Mouse (Mus musculus) spleen, adult 2 months (tissue): ENCODE measurements around the gene Cped1. TPM values are rescaled to one million over a fixed set of nuclear protein-coding genes. Genes with fewer than 3 reads are reported as not detected.

ENCODE experiments used
- DNase-seq, 2 experiments: peaks; one replicate each; pipeline versions ENCODE4 v3.0.0 to v3.0.0-alpha.2; 2012 to 2021; ENCODE audit warnings: low spot score in 2 of 2, low read depth in 1 of 2
- H3K27ac ChIP-seq: fragments of 200-500 bp; 2 replicates; pipeline ENCODE4 v1.5.1; 2012; ENCODE audit warnings: low read length, inconsistent platforms; ENCODE audit not compliant: insufficient read depth
- H3K27me3 ChIP-seq: fragments of 200-500 bp; 2 replicates; pipeline ENCODE4 v1.6.1; 2012; ENCODE audit warnings: mild to moderate bottlenecking, moderate library complexity, low read length, inconsistent platforms; ENCODE audit not compliant: control insufficient read depth, insufficient read depth
- H3K36me3 ChIP-seq: fragments of 200-500 bp; 2 replicates; pipeline ENCODE4 v1.6.1; 2012; ENCODE audit warnings: mild to moderate bottlenecking, low read length, inconsistent platforms; ENCODE audit not compliant: control insufficient read depth, insufficient read depth
- H3K4me1 ChIP-seq: fragments of 200-500 bp; 2 replicates; pipeline ENCODE4 v1.6.1; 2011; ENCODE audit warnings: inconsistent platforms; ENCODE audit not compliant: control insufficient read depth, insufficient read depth, insufficient read length
- H3K4me3 ChIP-seq: fragments of 200-500 bp; 2 replicates; pipeline ENCODE4 v1.5.1; 2011; ENCODE audit warnings: mild to moderate bottlenecking, inconsistent platforms; ENCODE audit not compliant: insufficient read depth, insufficient read length; ENCODE audit errors: extremely low read depth
- CTCF ChIP-seq: fragments of 200-500 bp; IDR thresholded peaks from 2 replicates; pipeline ENCODE4 v1.5.1; 2011; ENCODE audit warnings: mild to moderate bottlenecking, inconsistent platforms; ENCODE audit not compliant: insufficient read depth, insufficient read length, insufficient replicate concordance; ENCODE audit errors: extremely low read depth
- POLR2A ChIP-seq: fragments of 200-500 bp; IDR thresholded peaks from 2 replicates; pipeline ENCODE4 v1.6.1; 2011; ENCODE audit warnings: low read depth, low read length, inconsistent platforms
- WGBS: fragments of 180-500 bp; shearing (Covaris S2); methylation state at CpG from one replicate; pipeline ENCODE4 v1.1.7; 2018; 5-methylcytosine and 5-hydroxymethylcytosine counted together
- polyA plus RNA-seq: library from polyadenylated mRNA; depleted of rRNA; stranded (reverse); fragments of >200 nt; gene quantifications from 2 replicates; pipeline ENCODE4 v1.2.3, GENCODE M21; 2012

The Cped1 gene
- polyA plus RNA-seq, 1 experiment = 2.7 TPM

DNA sequence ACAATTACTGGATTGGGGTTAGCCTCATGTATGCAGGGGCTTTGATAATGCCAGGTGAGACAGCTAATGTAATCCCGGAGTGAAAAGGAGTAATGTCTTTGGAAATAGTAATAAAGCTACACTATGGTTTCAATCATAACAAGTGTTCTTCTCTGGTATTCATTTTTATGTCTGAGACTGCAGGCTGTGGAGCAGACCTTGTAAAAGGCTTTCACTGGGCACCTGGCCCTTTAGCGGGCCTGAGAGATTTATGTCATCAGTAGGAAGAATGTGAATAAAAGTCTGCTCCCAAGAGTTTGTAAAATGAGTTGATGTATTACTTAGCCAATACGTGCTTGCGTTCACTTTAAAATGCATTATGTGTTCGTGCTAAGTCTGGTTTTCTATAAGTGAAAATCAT, 108.1 kb downstream of the Cped1 start:
- Histone ChIP-seq H3K4me1 (no peaks in the 10 kb centered on the region), H3K27ac (no peak overlapping the region), H3K4me3 (no peak overlapping the region), H3K27me3 (no peaks in the 10 kb centered on the region), H3K36me3 (no peaks in the 10 kb centered on the region)
- DNase-seq = no peak
- TF ChIP-seq CTCF = no peak
- 89% methylated on average over 5 of the region's 5 CpGs for WGBS

DNA sequence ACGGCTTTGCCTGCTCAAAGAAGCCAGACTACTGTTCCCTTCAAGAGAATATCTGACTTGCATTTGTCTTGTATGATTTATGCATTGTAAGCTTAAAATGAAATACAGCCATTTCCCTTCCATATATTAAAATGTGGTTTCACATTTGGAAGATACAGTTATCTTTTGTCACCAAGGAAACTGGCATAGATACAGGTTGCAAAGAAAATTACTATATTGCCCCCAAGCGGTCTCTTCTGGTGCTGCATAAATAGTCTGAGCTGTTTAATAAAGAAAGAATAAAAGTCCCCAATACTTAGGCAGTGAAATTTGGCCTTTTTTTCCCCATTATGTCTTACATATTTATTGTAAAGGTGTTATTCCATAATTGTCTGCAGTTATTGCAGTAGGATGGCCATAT, 112.0 kb downstream of the Cped1 start:
- H3K27me3 ChIP-seq = no peaks in the 10 kb centered on the region
- H3K4me1 ChIP-seq = no peaks in the 10 kb centered on the region
- H3K36me3 ChIP-seq = no peaks in the 10 kb centered on the region
- WGBS = 49% methylated on average over 2 of the region's 2 CpGs
- H3K27ac ChIP-seq = no peak overlapping the region
- no peak overlapping the region for H3K4me3 ChIP-seq
- TF ChIP-seq CTCF (no peak), POLR2A (no peak)
- DNase-seq = no peak

DNA sequence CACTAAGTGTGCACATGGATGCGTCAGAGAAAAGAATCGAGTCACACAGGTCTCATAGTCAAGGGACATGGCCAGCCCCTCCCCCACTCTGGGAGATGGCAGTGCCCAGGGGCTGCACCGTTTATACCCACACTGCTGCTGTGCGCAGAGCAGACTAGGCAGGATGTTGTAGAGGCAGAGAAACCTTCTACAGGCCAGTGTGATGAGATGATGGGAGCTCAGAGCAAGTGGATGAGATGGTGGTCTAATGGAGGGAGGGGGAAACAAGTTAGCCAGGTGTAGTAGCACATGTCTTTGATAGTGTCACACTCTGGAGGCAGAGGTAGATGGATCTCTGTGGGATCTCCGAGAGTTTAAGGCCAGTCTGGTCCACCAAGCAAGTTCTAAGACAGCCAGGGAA, 114.1 kb downstream of the Cped1 start:
- H3K4me1 ChIP-seq = no peaks in the 10 kb centered on the region
- no peaks in the 10 kb centered on the region for H3K36me3 ChIP-seq
- H3K27ac ChIP-seq = no peak overlapping the region
- DNase-seq = no peak
- no peak overlapping the region for H3K4me3 ChIP-seq
- no peaks in the 10 kb centered on the region for H3K27me3 ChIP-seq
- WGBS = 80% methylated on average over 5 of the region's 5 CpGs
- TF ChIP-seq CTCF (no peak), POLR2A (no peak)

DNA sequence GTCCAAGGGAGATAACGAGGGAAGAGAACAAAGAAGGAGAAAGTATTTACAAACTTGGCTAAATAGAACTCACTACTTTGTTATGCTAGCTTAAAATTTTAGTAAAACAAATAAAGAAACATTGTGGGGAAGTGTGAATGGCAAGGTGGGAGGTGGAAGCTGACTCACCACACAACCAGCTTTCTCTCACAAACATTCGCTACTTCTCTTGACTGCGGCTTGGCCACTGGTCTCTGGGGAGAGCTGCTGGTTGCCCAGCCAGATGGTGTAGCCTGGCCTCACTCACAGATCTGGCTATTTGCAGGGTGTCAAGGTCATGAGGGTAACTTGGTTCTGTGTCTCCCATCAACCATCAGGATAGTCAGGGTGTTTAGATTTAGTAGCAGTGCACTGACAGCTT, 116.2 kb downstream of the Cped1 start:
- Histone ChIP-seq H3K4me3 (no peak overlapping the region), H3K36me3 (no peaks in the 10 kb centered on the region), H3K27me3 (no peaks in the 10 kb centered on the region), H3K4me1 (no peaks in the 10 kb centered on the region), H3K27ac (no peak overlapping the region)
- no peak for DNase-seq
- TF ChIP-seq POLR2A = no peak
- no peak for TF ChIP-seq CTCF
- WGBS = 47% methylated on average over 3 of the region's 3 CpGs

DNA sequence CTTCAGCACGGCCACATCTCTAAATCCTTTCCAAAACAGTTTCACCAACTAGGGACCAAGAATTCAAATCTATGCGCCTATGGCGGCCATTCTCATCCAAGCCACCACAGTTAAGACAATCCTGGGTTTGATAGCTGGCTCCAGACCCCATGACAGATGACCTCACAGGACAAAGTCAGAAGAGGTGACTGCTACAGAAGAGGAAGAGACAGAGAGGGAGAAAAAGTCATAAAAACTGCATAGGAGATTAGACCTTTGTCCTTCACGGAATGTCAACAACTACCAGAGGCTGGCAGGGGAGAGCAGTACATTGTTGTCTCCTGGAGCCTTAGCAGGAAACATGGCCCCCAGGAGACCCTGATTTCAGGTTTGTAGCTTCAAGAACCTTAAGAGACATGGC, 117.0 kb downstream of the Cped1 start:
- Histone ChIP-seq H3K4me3 (no peak overlapping the region), H3K36me3 (no peaks in the 10 kb centered on the region), H3K27me3 (no peaks in the 10 kb centered on the region), H3K27ac (no peak overlapping the region), H3K4me1 (no peaks in the 10 kb centered on the region)
- WGBS = 89% methylated on average over 4 of the region's 4 CpGs
- TF ChIP-seq CTCF = no peak
- TF ChIP-seq POLR2A = no peak
- DNase-seq = no peak

DNA sequence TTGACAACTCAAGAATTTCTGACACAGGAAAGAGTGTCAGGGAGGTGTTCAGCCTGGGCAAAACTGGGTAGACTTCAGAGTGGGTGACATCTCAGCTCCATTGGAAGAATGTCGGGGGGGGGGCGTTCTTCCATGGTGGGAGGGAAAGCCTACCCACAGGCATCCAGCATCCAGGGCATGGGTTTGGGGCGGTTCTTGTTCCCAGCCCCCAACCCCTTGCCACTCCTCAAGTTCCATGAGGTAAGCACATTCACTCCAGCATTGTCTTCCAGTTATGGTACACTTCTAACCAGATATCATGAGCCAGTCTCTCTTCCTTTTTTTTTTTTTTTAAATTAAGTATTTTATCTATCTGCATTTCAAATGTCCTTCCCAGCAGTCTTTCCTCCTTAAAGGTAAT, 118.0 kb downstream of the Cped1 start:
- H3K4me3 ChIP-seq = no peak overlapping the region
- 91% methylated on average over 3 of the region's 3 CpGs for WGBS
- H3K27ac ChIP-seq = no peak overlapping the region
- H3K36me3 ChIP-seq = no peaks in the 10 kb centered on the region
- no peak for TF ChIP-seq POLR2A
- no peak for TF ChIP-seq CTCF
- H3K27me3 ChIP-seq = no peaks in the 10 kb centered on the region
- no peaks in the 10 kb centered on the region for H3K4me1 ChIP-seq
- DNase-seq = no peak

DNA sequence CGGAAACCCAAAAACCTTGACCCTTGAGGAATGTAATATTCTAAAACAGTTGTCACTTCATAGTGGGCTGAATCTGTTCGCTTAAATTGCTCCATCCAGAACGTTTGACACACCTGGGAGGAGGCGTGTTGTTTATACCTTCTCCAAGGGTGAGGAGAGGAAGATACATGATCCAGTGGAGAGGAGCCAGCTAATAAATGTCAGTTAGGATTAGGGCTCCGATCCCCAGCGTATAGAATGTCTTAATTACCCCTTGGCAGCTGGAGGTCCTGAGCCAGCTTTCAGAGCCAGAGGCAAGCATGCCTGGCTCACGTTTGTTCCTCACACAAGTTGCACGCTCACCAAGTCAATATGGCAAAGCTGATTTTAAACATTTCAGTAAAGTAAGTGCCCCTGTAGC, 118.5 kb downstream of the Cped1 start:
- H3K4me3 ChIP-seq = no peak overlapping the region
- H3K27ac ChIP-seq = no peak overlapping the region
- H3K27me3 ChIP-seq = no peaks in the 10 kb centered on the region
- TF ChIP-seq CTCF (no peak), POLR2A (no peak)
- no peaks in the 10 kb centered on the region for H3K36me3 ChIP-seq
- H3K4me1 ChIP-seq = no peaks in the 10 kb centered on the region
- no peak for DNase-seq
- 77% methylated on average over 8 of the region's 8 CpGs for WGBS
